Mouse (Mus musculus): ENCODE measurements at regions not wholly inside any gene's neighbourhood (a gene's known extent, or its start where the extent isn't known, plus 50 kb on each side); places are given as distances from the start of the nearest gene placed in this dataset.

GRCm38 (mm10) chr14:105542090-105542485 lies 283.7 kb downstream of the Ndfip2 start:
- 48% methylated on average over 8 of the region's 8 CpGs for WGBS
- no peak for TF ChIP-seq CTCF (IDR thresholded peaks at IDR 0.05; ENCODE audit: low read depth)
- no peak for DNase-seq (ENCODE audit: low spot score)
- H3K9me3 ChIP-seq (replicated peaks; ENCODE audit: low read length) = no peaks in the 10 kb centered on the region
- H3K4me1 ChIP-seq (replicated peaks; ENCODE audit: insufficient read depth, low read length) = 0 out of 2 replicates have a peak, but pooled peaks cover 5% of the 10 kb centered on the region
- H3K9ac ChIP-seq (ENCODE audit: low read depth, low read length) = no peak overlapping the region
- peak overlapping the region; percentile 50 for H3K4me2 ChIP-seq (ENCODE audit: low read length)
- no peak overlapping the region for H3K4me3 ChIP-seq (replicated peaks; ENCODE audit: low read depth, low read length)
- H3K36me3 ChIP-seq (ENCODE audit: insufficient read depth, low read length) = no peaks in the 10 kb centered on the region
- no peak overlapping the region for H3K27ac ChIP-seq
- ATAC-seq (replicated peaks; ENCODE audit: low FRiP score, low read depth) = no peak
- no peaks in the 10 kb centered on the region for H3K27me3 ChIP-seq (ENCODE audit: insufficient read depth, low read length)

DNA sequence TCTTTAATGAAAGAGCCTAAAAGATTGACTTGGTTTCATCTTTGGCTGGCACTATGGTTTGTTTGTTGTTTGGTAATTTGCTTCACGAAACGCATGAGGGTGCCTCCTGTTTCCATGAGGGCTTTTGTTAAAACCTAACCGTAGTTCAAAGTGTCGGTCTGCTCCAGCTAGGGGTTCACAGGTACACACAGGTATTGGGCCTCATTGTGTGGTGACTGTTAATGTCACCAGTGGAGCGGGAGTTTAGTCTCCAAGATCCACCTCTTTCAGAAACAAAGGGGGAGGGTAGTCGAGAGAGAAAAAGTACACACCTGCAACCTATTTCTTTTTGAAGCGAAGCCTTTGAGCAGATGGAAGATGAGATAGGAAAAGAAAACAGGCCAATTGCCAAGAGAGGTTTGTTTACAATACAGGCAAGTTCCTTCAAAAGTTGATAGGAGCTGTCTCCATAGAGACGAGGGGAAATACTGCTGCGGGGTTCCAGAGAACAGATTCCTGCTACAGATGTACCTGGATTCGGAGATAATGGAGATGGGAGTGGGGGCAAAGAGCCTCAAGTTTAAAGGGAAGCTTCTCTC lies 273.9 kb downstream of the Ndfip2 start:
- ATAC-seq (replicated peaks; ENCODE audit: low FRiP score, low read depth) = no peak
- Histone ChIP-seq H3K27me3 (ENCODE audit: insufficient read depth, low read length) (no peaks in the 10 kb centered on the region), H3K36me3 (ENCODE audit: insufficient read depth, low read length) (no peaks in the 10 kb centered on the region), H3K4me3 (replicated peaks; ENCODE audit: low read depth, low read length) (no peak overlapping the region), H3K9me3 (replicated peaks; ENCODE audit: low read length) (no peaks in the 10 kb centered on the region), H3K4me2 (ENCODE audit: low read length) (no peak overlapping the region), H3K4me1 (replicated peaks; ENCODE audit: insufficient read depth, low read length) (no peaks in the 10 kb centered on the region), H3K27ac (no peak overlapping the region), H3K9ac (ENCODE audit: low read depth, low read length) (no peak overlapping the region)
- DNase-seq (ENCODE audit: low spot score) = no peak
- no peak for TF ChIP-seq CTCF (IDR thresholded peaks at IDR 0.05; ENCODE audit: low read depth)
- WGBS = 59% methylated on average over 10 of the region's 10 CpGs

DNA sequence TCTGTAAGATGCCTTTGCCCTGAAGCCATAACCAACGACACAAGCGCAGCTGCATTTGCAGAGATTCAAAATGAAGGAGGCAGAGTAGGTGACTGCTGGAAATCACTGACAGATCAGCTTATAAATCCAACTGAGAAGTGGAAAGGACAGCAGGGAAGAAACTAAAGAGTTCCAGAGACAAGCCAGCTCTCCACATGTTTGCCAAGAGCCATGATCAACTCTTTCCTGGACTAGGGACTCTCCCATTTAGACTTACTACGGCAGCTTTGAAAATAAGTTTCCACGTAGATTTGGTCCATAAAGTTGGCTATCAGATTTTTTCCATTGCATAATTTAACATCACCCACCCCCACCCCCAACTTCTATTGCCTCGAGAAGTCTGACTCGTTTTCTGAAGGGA lies 269.7 kb downstream of the Ndfip2 start:
- H3K4me2 ChIP-seq (ENCODE audit: low read length) = no peak overlapping the region
- DNase-seq (ENCODE audit: low spot score) (no peak), ATAC-seq (replicated peaks; ENCODE audit: low FRiP score, low read depth) (no peak)
- no peaks in the 10 kb centered on the region for H3K9me3 ChIP-seq (replicated peaks; ENCODE audit: low read length)
- no peak for TF ChIP-seq CTCF (IDR thresholded peaks at IDR 0.05; ENCODE audit: low read depth)
- no peaks in the 10 kb centered on the region for H3K27me3 ChIP-seq (ENCODE audit: insufficient read depth, low read length)
- H3K36me3 ChIP-seq (ENCODE audit: insufficient read depth, low read length) = no peaks in the 10 kb centered on the region
- no peaks in the 10 kb centered on the region for H3K4me1 ChIP-seq (replicated peaks; ENCODE audit: insufficient read depth, low read length)
- no peak overlapping the region for H3K4me3 ChIP-seq (replicated peaks; ENCODE audit: low read depth, low read length)
- H3K27ac ChIP-seq = no peak overlapping the region
- no peak overlapping the region for H3K9ac ChIP-seq (ENCODE audit: low read depth, low read length)
- WGBS = 68% methylated on average over 6 of the region's 6 CpGs

GRCm38 (mm10) chr14:105523849-105524248 lies 265.5 kb downstream of the Ndfip2 start:
- WGBS = 85% methylated on average over 4 of the region's 4 CpGs
- Histone ChIP-seq H3K9me3 (replicated peaks; ENCODE audit: low read length) (no peaks in the 10 kb centered on the region), H3K4me1 (replicated peaks; ENCODE audit: insufficient read depth, low read length) (no peaks in the 10 kb centered on the region), H3K27me3 (ENCODE audit: insufficient read depth, low read length) (no peaks in the 10 kb centered on the region), H3K27ac (no peak overlapping the region), H3K4me2 (ENCODE audit: low read length) (no peak overlapping the region), H3K9ac (ENCODE audit: low read depth, low read length) (no peak overlapping the region), H3K36me3 (ENCODE audit: insufficient read depth, low read length) (no peaks in the 10 kb centered on the region), H3K4me3 (replicated peaks; ENCODE audit: low read depth, low read length) (no peak overlapping the region)
- DNase-seq (ENCODE audit: low spot score) = no peak
- no peak for ATAC-seq (replicated peaks; ENCODE audit: low FRiP score, low read depth)
- no peak for TF ChIP-seq CTCF (IDR thresholded peaks at IDR 0.05; ENCODE audit: low read depth)

DNA sequence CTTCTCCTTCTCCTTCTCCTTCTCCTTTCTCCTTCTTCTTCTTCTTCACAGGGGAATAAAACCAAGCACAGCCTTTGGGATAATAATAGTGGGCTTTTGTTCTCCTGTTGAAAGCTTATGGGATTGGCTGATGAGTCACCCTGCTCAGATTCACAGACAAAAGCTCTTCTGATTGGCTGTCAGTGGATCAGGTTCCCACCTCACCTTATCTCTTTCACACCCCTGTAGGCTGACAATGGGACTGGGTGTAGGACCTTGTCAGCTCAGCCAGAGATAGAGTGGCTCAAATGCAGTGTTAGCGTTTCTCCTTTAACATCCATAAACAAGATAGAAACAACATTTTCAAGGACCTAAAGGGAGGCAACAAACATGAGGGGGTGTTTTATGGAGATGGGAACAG lies 263.9 kb downstream of the Ndfip2 start:
- 67% methylated on average over 1 of the region's 1 CpGs for WGBS
- H3K9ac ChIP-seq (ENCODE audit: low read depth, low read length) = no peak overlapping the region

DNA sequence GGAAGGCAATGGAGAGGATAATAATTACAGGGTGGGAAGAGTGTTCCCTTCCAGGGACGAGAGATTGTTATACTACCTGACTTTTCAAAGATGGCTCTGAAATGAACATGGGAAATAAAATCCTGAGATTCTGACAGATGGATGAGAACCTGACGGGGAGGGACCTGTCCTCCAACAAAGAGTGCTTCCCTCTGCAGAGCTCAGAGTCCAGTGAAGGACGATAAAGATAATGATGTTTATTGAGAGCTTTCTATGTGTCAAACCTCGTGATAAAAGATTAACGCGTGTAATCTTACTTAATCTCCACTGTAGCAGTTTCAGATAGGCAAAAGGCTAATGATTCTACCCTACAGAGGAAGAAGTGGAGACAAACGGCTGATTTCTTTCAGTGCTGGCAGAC lies 260.3 kb downstream of the Ndfip2 start:
- TF ChIP-seq CTCF (IDR thresholded peaks at IDR 0.05; ENCODE audit: low read depth) = no peak
- ATAC-seq (replicated peaks; ENCODE audit: low FRiP score, low read depth) (no peak), DNase-seq (ENCODE audit: low spot score) (no peak)
- Histone ChIP-seq H3K9ac (ENCODE audit: low read depth, low read length) (no peak overlapping the region), H3K4me2 (ENCODE audit: low read length) (no peak overlapping the region), H3K4me1 (replicated peaks; ENCODE audit: insufficient read depth, low read length) (no peaks in the 10 kb centered on the region), H3K9me3 (replicated peaks; ENCODE audit: low read length) (no peaks in the 10 kb centered on the region), H3K36me3 (ENCODE audit: insufficient read depth, low read length) (no peaks in the 10 kb centered on the region), H3K4me3 (replicated peaks; ENCODE audit: low read depth, low read length) (no peak overlapping the region), H3K27ac (no peak overlapping the region), H3K27me3 (ENCODE audit: insufficient read depth, low read length) (no peaks in the 10 kb centered on the region)
- WGBS = 54% methylated on average over 7 of the region's 7 CpGs

More for the DNA sequence above, 263.9 kb downstream of the Ndfip2 start:
- TF ChIP-seq CTCF (IDR thresholded peaks at IDR 0.05; ENCODE audit: low read depth) = no peak
- Histone ChIP-seq H3K4me3 (replicated peaks; ENCODE audit: low read depth, low read length) (no peak overlapping the region), H3K27me3 (ENCODE audit: insufficient read depth, low read length) (no peaks in the 10 kb centered on the region), H3K4me2 (ENCODE audit: low read length) (no peak overlapping the region), H3K9me3 (replicated peaks; ENCODE audit: low read length) (no peaks in the 10 kb centered on the region), H3K36me3 (ENCODE audit: insufficient read depth, low read length) (no peaks in the 10 kb centered on the region), H3K27ac (no peak overlapping the region), H3K4me1 (replicated peaks; ENCODE audit: insufficient read depth, low read length) (no peaks in the 10 kb centered on the region)
- ATAC-seq (replicated peaks; ENCODE audit: low FRiP score, low read depth) (no peak), DNase-seq (ENCODE audit: low spot score) (no peak)

DNA sequence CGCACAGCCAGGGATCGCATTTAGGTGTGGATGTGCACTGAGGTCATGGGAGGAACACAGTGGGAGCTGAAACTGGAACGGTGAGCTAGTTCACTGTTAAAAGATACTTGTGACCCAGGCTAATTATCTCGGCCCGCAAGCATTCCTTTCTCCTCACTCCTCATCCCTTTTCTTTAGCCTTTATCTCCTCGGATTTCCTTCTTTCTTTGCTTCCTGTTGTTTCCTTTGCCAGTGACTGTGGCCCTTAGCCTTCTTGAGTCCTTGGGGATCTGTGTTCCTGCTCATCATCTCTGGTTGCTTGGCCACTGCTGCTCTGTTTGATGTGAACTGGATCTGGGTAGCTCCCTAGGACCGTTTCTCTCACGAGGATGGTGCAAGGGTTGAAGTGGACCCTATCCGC lies 256.0 kb downstream of the Ndfip2 start:
- H3K27me3 ChIP-seq (ENCODE audit: insufficient read depth, low read length) = no peaks in the 10 kb centered on the region
- H3K4me3 ChIP-seq (replicated peaks; ENCODE audit: low read depth, low read length) = no peak overlapping the region
- H3K4me1 ChIP-seq (replicated peaks; ENCODE audit: insufficient read depth, low read length) = no peaks in the 10 kb centered on the region
- WGBS = 67% methylated on average over 9 of the region's 9 CpGs
- no peak for DNase-seq (ENCODE audit: low spot score)
- no peak overlapping the region for H3K4me2 ChIP-seq (ENCODE audit: low read length)
- ATAC-seq (replicated peaks; ENCODE audit: low FRiP score, low read depth) = no peak
- H3K27ac ChIP-seq = no peak overlapping the region
- H3K9ac ChIP-seq (ENCODE audit: low read depth, low read length) = no peak overlapping the region
- no peaks in the 10 kb centered on the region for H3K9me3 ChIP-seq (replicated peaks; ENCODE audit: low read length)
- no peak for TF ChIP-seq CTCF (IDR thresholded peaks at IDR 0.05; ENCODE audit: low read depth)
- H3K36me3 ChIP-seq (ENCODE audit: insufficient read depth, low read length) = no peaks in the 10 kb centered on the region
